Mouse (Mus musculus) frontal cortex, postnatal 25 days (tissue): ENCODE measurements around the gene Olfr373.

Experiments
- DNase-seq, 2 experiments: peaks; one replicate each; pipeline ENCODE4 v3.0.0; 2022; ENCODE audit warnings: low spot score in 2 of 2

Olfr373 gene

DNA sequence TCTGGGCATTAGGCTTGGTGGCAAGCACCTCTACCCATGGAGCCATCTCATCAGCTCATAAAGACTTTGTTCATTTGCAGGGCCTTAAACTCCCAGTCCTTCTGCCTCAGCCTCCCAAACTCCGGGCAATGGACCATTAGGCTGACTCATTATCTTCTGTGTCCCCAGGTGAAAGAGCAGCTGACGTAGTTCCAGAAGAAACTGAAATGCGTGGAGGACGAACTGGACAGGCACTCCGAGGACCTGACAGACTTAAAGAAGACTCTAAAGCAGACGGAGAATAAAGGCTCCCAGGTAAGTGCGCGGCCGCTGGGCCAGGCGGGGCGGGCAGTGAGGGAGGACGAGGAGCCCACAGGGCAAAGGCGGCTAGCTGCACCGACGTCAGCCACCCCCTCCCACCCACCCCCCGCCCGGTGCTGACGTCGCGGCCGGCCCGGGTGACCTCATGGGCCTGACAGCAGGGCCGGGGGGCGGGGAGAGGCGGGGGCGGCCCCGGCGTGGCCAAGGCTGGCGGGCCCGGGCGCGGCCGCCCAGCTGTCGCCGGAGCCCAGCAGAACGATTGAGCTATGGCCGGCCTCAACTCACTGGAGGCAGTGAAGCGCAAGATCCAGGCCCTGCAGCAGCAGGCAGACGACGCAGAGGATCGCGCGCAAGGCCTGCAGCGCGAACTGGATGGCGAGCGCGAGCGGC is 51.9 kb downstream of the Olfr373 start, which contains the start of gene Tpm4:
Tpm4 (plus strand) TSS at position 220 of the 690 bp plus-strand sequence.
- DNase-seq = peak in 1 of 2 experiments; percentile 14

DNA sequence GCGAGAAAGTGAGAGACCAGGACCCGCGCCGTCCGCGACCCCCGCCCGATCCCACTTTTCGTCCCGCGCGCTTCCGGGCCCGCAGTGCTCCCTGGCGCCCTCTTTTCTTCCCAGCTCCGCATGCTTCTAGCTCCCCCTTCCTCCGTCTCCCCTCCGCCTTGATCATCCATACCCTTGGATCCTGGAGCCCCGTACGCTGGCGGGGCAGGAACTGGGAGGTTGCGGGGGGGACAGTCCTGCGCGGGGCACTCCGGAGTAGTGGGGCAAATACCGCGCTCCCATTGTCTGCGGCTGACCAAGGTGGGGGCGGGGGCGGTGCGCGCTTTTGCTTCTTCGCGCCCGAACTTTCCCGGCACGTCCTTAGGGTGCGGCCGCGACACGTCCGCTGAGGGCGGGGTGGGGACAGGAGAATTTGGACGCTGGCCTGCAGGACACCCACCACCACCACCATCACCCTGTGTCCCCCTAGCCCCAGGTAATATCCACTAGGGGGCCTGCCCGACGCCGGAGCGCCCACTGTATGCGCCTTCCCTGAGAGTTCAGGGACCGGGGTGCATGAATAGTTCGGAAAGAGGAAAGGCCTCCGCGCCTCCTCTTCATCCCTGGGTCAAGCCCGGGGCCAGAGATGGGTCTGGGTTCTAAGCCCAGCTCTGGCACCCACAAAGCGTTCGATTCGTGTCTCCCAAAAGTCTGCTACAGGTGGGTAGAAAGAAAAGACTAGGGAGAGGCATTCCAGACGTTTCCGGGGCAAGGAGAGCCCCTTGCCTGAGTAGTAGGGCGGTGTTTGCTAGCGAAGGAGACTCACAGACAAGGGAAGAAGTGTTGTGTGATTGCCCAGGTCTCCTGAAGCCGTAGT is 52.7 kb downstream of the Olfr373 start:
- DNase-seq = no peak

DNA sequence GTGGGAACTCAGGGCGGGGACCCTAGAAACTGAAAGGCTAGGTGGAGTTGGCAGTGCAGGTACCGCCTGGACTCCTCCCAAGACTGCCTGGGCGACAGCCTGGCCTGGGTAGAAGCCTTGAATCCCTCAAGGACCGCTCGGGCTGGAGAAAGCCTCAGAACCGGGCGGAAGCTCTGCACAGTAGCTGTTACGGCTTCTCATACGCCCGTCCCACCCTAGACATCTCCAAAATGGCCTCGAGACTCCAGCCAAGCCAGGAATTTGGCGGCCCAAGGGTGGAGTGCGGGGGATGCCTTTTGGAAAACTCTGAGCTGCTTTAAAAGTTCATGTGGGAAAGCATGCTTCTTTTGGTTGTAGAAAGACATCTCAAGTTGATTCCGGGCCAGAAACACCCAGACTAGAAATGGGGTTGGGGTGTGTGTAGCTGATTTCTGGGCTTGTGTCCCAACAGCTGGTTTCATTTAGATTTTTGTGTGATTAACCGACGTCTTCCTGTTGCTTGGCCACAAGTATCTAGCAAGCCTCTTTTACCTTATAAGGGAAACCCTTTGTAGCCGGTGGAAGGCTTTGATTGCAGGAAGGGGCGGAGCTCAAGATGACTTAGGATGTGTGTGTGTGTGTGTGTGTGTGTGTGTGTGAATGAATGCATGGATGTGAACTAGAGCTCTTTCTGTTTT is 53.5 kb downstream of the Olfr373 start:
- no peak for DNase-seq

DNA sequence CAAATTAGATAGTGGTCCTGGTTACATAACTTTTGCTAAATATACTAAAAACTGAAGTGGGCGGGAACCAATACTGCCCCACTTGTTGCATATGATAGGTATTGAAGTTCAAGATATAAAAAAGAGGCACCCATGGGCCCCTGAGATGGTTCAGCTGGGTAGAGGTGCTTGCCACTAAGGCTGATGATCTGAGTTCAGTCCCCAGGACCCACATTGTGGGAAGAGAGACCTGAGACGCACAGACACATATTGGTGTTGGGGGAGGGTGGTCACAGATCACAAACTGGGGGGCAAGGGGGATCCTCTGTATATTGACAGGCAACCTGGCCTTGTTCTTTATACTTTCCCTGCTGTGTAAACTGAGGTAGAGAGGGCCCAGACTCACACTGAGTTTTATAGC is 54.5 kb downstream of the Olfr373 start:
- no peak for DNase-seq

DNA sequence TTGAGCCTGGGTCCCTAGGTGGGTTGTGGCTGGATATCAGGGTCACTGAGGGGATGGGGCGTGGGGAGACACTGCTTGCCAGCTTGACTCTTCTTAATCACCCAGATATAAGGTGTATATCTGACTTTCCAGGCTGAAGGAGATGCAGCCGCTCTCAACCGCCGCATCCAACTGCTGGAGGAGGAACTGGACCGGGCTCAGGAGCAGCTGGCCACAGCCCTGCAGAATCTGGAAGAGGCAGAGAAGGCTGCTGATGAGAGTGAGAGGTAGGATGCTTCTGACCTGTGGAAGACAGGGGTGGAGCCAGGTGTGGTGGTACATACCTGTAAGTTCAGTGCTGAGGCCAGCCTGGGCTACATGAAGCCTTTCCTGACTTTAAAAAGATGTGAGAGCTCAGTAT is 55.5 kb downstream of the Olfr373 start:
- DNase-seq = no peak

DNA sequence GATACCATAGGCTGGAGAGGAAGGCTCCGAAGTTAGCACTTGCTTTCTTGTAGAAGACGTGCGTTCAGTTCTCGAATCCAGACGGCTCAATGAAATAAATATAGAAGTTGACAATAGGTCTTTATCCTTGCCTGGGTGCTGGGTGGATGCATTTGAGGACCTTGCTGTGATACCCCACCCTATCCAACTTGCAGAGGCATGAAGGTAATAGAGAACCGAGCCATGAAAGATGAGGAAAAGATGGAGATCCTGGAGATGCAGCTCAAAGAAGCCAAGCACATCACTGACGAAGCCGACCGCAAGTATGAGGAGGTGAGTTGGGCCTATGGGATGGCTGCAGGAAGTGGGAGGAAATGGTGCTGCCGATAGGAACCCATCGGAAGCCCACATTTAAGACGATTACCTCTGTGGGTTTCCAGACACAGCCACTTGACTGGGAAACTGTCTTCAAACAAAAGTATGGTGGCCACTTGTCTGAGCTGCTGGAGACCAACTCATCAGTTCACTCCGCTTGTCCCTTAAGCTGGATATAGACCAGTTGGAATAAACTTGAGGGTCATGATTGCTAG is 60.4 kb downstream of the Olfr373 start:
- DNase-seq = no peak

DNA sequence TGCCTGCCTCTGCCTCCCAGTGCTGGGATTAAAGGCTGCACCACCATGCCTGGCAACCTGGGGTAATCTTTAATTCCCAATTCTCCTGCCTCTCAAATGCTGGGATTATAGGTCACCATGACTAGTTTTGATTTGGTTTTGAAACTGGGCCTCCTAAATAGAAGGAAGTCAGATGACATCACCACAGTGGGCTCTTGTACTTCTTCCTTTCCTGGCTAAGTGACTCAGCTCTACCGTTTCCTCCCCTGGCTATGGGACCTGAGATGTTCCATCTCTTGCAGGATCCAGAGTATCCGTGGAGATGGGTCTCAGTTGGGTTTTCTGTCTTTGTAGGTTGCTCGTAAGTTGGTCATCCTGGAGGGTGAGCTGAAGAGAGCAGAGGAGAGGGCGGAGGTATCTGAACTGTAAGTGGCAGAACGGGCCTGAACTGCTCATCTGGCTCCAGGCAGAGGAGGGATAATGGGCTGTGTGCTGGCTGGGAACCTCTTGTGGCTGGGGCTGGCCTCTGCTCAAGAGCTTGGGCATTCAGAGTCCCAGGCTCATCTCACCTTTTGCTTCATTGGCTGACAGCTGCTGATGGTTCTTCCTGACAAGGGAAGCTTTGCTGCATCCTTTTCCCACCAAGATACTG is 61.5 kb downstream of the Olfr373 start:
- no peak for DNase-seq

DNA sequence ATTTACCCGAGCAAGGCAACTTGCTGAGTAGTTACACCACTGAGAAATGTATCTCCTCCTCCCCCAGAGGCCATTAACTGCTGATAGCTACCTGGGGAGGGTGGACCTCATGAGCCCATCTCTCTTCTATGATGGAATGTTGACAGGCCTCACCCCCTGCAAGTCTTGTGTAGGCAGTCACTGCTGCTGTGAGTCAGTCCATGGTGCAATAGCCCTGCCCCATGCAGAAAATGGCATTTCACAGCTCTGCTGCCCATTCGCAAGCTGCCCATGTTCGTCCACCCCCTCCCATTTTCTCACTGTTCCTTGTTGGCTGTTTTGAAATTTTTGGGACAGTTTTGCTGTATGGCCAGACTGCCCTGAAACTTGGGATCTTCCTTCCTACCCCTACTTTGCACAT is 62.5 kb downstream of the Olfr373 start:
- DNase-seq = no peak

DNA sequence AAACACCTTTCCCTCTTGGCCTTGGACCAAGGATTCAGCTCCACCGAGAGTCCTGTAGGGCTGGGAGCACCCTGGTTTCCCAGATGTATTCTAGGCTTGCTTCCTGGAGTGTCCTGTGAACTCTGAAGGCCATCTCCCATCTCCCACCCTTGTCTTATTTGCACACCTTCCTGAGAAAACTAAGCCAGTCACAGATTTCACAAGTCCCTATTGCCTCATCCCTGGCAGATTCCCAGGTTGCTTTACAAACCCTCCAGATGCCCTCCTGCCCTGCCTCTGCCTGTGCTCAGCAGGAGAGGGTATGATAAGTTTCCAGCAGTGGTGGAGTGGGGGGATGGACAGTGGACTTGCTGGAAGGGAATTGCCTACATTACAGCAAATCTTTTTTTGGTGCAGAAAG is 63.1 kb downstream of the Olfr373 start:
- no peak for DNase-seq

DNA sequence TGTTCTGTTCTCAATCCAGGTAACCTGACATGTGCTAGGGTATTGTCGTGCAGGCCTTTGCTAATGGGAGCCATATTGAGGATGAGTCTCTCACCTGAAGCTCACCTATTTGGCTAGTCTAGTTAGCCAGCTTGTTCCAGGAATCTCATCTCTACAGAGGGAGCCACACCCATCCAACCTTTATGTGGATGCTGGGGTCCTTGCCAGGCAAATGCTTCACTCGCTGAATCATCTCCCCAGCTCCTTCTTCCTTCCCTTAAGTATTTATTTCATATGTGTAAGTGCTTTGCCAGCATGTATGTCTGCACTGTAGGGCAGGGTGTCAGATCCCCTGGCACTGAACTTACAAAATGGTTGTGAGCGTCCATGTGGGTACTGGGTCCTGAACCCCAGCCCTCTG is 63.6 kb downstream of the Olfr373 start:
- DNase-seq = no peak

DNA sequence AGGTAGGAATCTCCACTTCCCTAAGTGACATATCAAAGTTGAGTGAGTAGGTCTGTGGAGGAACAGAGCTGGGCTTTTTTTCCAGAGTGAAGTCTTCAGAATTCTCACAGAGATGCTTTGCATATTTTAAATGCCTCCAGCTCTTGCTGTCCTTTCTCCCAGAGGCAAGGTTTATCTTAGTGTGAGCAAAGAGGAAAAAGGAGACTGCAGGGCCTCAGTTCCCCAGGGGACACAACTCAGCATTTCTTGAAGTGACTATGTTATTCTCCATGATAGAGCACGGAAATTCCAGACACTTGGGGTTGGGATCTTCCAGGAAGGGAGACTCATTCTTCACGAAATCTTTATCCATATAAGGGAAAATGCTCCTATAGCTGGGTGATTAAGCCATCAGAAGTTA is 64.3 kb downstream of the Olfr373 start:
- no peak for DNase-seq

DNA sequence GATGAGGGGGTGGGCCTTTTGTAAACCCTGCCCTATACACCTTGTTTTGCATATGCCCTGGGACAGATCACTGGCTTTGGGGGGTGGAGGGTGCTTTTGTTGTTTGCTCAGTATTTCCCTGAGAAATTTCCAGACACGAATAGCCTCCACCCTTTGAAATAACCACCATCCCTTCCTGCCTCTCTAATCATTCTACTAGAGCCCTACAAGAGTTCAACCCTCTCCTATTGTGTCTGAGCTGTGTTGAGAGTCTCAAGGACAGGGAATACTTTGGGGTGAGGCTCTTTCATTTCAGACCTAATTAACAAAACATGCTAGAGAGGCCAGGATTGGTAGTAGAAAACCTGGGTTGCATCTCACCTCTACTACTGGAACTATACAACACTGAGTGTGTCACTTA is 66.1 kb downstream of the Olfr373 start:
- no peak for DNase-seq

DNA sequence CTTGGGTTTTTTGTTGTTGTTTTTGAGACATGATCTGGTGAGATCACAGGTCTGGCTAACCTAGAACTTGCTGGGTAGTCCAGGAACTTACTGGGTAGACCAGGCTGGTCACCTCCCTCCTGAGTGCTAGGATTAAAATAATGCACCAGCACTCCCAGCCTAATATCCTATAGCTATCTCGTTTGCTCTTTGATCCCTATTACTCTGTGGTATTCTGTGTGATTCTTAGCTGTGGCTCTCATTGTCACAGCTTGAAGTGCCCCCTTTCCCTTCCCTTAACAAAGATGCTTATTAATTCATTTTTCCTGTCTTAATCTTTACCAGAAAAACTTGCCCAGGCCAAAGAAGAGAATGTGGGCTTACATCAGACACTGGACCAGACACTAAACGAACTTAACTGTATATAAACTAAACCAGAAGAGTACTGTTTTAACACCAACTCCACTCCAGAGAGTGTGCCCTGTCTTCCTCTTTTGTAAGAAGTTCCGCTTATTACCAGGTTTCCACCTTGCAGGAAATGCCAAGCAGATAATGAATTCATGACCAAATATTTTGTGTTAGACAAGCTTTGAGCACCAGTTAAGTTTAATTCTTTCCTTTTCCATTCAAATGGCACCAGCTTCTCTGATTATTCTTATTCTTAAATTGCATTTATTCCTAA is 68.6 kb downstream of the Olfr373 start:
- no peak for DNase-seq
